11 mouse cellular contexts compared by ENCODE assay signal in genomic region chr2:70456205-70456604, GRCm38 (mm10). TPM values are rescaled to one million over a fixed set of nuclear protein-coding genes. Genes with fewer than 3 reads are reported as not detected.
DNase-seq lines count a peak whose midpoint lies in the region; ATAC-seq lines count a peak whose summit lies in the region.
"Had no signal": no experiment of that assay in that cellular context is flagged by ENCODE, and none has a peak within 500 bp of the region (broad histone marks: within the 10 kb centered on the region; RNA-seq: fewer than 3 reads in every experiment).

No protein-coding gene starts in this region.

- peak overlapping the region; percentile 69 for H3K4me2 ChIP-seq in heart, embryonic 12.5 days
- peak overlapping the region; percentile 50 for H3K4me2 ChIP-seq in hindbrain, embryonic 15.5 days
- H3K4me2 ChIP-seq in midbrain, embryonic 16.5 days (ENCODE audit: low read length): peak overlapping the region; percentile 52

- H3K27me3 ChIP-seq in heart, embryonic 12.5 days (replicated peaks): peaks cover 25% of the 10 kb centered on the region
- H3K27me3 ChIP-seq in hindbrain, embryonic 15.5 days: no peaks in the 10 kb centered on the region
- H3K27me3 ChIP-seq in midbrain, embryonic 16.5 days (ENCODE audit: control insufficient read depth, insufficient read depth, low read depth, low read length): no peaks in the 10 kb centered on the region

- intact Hi-C loops in gastrocnemius, postnatal 36 days (cut with DNase I): no loop called here
- intact Hi-C loops in left cerebral cortex, postnatal 36 days (cut with DNase I): no loop called here

- peak overlapping the region; percentile 37 for H3K9ac ChIP-seq in heart, embryonic 12.5 days
- H3K9ac ChIP-seq in hindbrain, embryonic 15.5 days: no peak overlapping the region
- H3K9ac ChIP-seq in midbrain, embryonic 16.5 days (ENCODE audit: low read depth, low read length): peak overlapping the region; percentile 38; the same call in 1 of the 2 replicates

- DNase-seq in heart, adult 11 months: no peak
- peak; percentile 53 for DNase-seq in embryo, embryonic 10.5 days (ENCODE audit: low spot score)
- DNase-seq in gastrocnemius, postnatal 36 days: no peak
- DNase-seq in left cerebral cortex, postnatal 36 days (ENCODE audit: low spot score in 2 of 2): no peak
- DNase-seq: B cell, adult 2 months; heart, postnatal 36 days had no signal

- H3K36me3 ChIP-seq in heart, embryonic 12.5 days: no peaks in the 10 kb centered on the region
- H3K36me3 ChIP-seq in hindbrain, embryonic 15.5 days: no peaks in the 10 kb centered on the region
- no peaks in the 10 kb centered on the region for H3K36me3 ChIP-seq in midbrain, embryonic 16.5 days (ENCODE audit: control insufficient read depth, insufficient read depth, low read length)

- H3K27ac ChIP-seq in heart, embryonic 12.5 days (ENCODE audit: poor library complexity, severe bottlenecking): no peak overlapping the region
- no peak overlapping the region for H3K27ac ChIP-seq in hindbrain, embryonic 15.5 days (replicated peaks)
- H3K27ac ChIP-seq in midbrain, embryonic 16.5 days (ENCODE audit: low read length): 0 out of 2 replicates have a peak overlapping the region, but pooled peaks have one; percentile 11

- H3K4me3 ChIP-seq in heart, embryonic 12.5 days: peak overlapping the region; percentile 43
- peak overlapping the region; percentile 25 for H3K4me3 ChIP-seq in hindbrain, embryonic 15.5 days
- H3K4me3 ChIP-seq in midbrain, embryonic 16.5 days (ENCODE audit: low read depth, low read length): peak overlapping the region; percentile 30

- no peaks in the 10 kb centered on the region for H3K9me3 ChIP-seq in heart, embryonic 12.5 days (replicated peaks)
- H3K9me3 ChIP-seq in hindbrain, embryonic 15.5 days: no peaks in the 10 kb centered on the region
- H3K9me3 ChIP-seq in midbrain, embryonic 16.5 days (replicated peaks; ENCODE audit: control insufficient read depth, low read length, poor library complexity, severe bottlenecking): no peaks in the 10 kb centered on the region

- 7% methylated on average over 12 of the region's 12 CpGs for WGBS in heart, embryonic 12.5 days
- WGBS in hindbrain, embryonic 15.5 days: 6% methylated on average over 12 of the region's 12 CpGs
- WGBS in midbrain, embryonic 16.5 days: 11% methylated on average over 12 of the region's 12 CpGs

- H3K4me1 ChIP-seq in heart, embryonic 12.5 days (replicated peaks): no peaks in the 10 kb centered on the region
- H3K4me1 ChIP-seq in hindbrain, embryonic 15.5 days (replicated peaks): 0 out of 2 replicates have a peak, but pooled peaks cover 5% of the 10 kb centered on the region
- peaks cover 4% of the 10 kb centered on the region for H3K4me1 ChIP-seq in midbrain, embryonic 16.5 days (ENCODE audit: control insufficient read depth, insufficient read depth, low read length)

- no peak for ATAC-seq in heart, embryonic 12.5 days (ENCODE audit: insufficient number of reproducible peaks, low FRiP score)
- no peak for ATAC-seq in hindbrain, embryonic 15.5 days (ENCODE audit: low FRiP score, low read depth)
- peak; percentile 54; the same call in 1 of the 2 replicates for ATAC-seq in midbrain, embryonic 16.5 days
- ATAC-seq in monocyte, adult 5-6 weeks (replicated peaks; ENCODE audit: insufficient number of reproducible peaks, low FRiP score, low TSS enrichment, poor library complexity, severe bottlenecking): no peak

RNA-seq across cellular contexts. Expression of gene Sp5, which starts 18.5 kb away (rescaled TPM):
- polyA plus RNA-seq in heart, embryonic 12.5 days (2016; fragmentation: Nextera tagmentation; extraction: Ambion mirVana): 0.36 and 0.44 TPM in 2 replicates
- 6.6 and 9.2 TPM in 2 replicates for polyA plus RNA-seq in hindbrain, embryonic 15.5 days (2015; fragmentation: Nextera tagmentation; extraction: Ambion mirVana)
- polyA plus RNA-seq in midbrain, embryonic 16.5 days (2015; fragmentation: Nextera tagmentation; extraction: Ambion mirVana): 13.2 and 21.3 TPM in 2 replicates
- total RNA-seq in monocyte, adult 5-6 weeks (2017): not detected in 3 replicates
- not detected for total RNA-seq in gastrocnemius, postnatal 36 days (2021)
- total RNA-seq in left cerebral cortex, postnatal 36 days (2021): under 1 TPM; 0.44 to 0.68 TPM
- total RNA-seq: megakaryocyte-erythroid progenitor cell, adult 5-6 weeks had no signal

RNA-seq across cellular contexts. Expression of gene Erich2, which starts 52.4 kb away (rescaled TPM):
- polyA plus RNA-seq in heart, embryonic 12.5 days (2016; fragmentation: Nextera tagmentation; extraction: Ambion mirVana): 0.36 and 0.64 TPM in 2 replicates
- polyA plus RNA-seq in hindbrain, embryonic 15.5 days (2015; fragmentation: Nextera tagmentation; extraction: Ambion mirVana): 2.9 and 3.0 TPM in 2 replicates
- 2.9 TPM in 2 replicates for polyA plus RNA-seq in midbrain, embryonic 16.5 days (2015; fragmentation: Nextera tagmentation; extraction: Ambion mirVana)
- total RNA-seq in monocyte, adult 5-6 weeks (2017): not detected in 3 replicates
- total RNA-seq in gastrocnemius, postnatal 36 days (2021): not detected
- under 1 TPM; 0.54 to 0.59 TPM for total RNA-seq in left cerebral cortex, postnatal 36 days (2021)
- total RNA-seq: heart, postnatal 36 days; megakaryocyte-erythroid progenitor cell, adult 5-6 weeks had no signal
